In genomic region chr7:140942811-140943210, GRCm38 (mm10) we compare ENCODE assay signal across 13 mouse cellular contexts. TPM values are rescaled to one million over a fixed set of nuclear protein-coding genes. Genes with fewer than 3 reads are reported as not detected.
DNase-seq lines count a peak whose midpoint lies in the region; ATAC-seq and TF ChIP-seq lines count a peak whose summit lies in the region.
"Had no signal": no experiment of that assay in that cellular context is flagged by ENCODE, and none has a peak within 500 bp of the region (broad histone marks: within the 10 kb centered on the region; RNA-seq: fewer than 3 reads in every experiment).

No protein-coding gene starts in this region.

- peaks cover 51% of the 10 kb centered on the region for H3K4me1 ChIP-seq in heart, embryonic 13.5 days
- peaks cover 33% of the 10 kb centered on the region for H3K4me1 ChIP-seq in heart, embryonic 12.5 days (replicated peaks)
- peaks cover 32% of the 10 kb centered on the region for H3K4me1 ChIP-seq in midbrain, embryonic 10.5 days
- no peaks in the 10 kb centered on the region; the same call in 1 of the 2 replicates for H3K4me1 ChIP-seq in midbrain, postnatal 0 days (ENCODE audit: insufficient read depth, low read length)
- H3K4me1 ChIP-seq in limb, embryonic 12.5 days (replicated peaks) = peaks cover 37% of the 10 kb centered on the region
- H3K4me1 ChIP-seq in stomach, embryonic 16.5 days (ENCODE audit: control insufficient read depth, insufficient read depth, low read length) = peaks cover 26% of the 10 kb centered on the region

- 0 out of 2 replicates have a peak, but pooled peaks cover 8% of the 10 kb centered on the region for H3K27me3 ChIP-seq in heart, embryonic 13.5 days (replicated peaks)
- H3K27me3 ChIP-seq in heart, embryonic 12.5 days (replicated peaks) = no peaks in the 10 kb centered on the region
- H3K27me3 ChIP-seq in midbrain, embryonic 10.5 days (ENCODE audit: low read depth, poor library complexity, severe bottlenecking) = 0 out of 2 replicates have a peak, but pooled peaks cover 13% of the 10 kb centered on the region
- H3K27me3 ChIP-seq in midbrain, postnatal 0 days (ENCODE audit: insufficient read depth, low read length) = no peaks in the 10 kb centered on the region
- H3K27me3 ChIP-seq in limb, embryonic 12.5 days = no peaks in the 10 kb centered on the region
- H3K27me3 ChIP-seq in stomach, embryonic 16.5 days (ENCODE audit: control insufficient read depth, insufficient read depth, low read length) = no peaks in the 10 kb centered on the region
- H3K27me3 ChIP-seq: hindbrain, embryonic 13.5 days; midbrain, embryonic 15.5 days had no signal

- no peak for ATAC-seq in heart, embryonic 13.5 days (ENCODE audit: extremely low read depth, insufficient number of reproducible peaks, low FRiP score, low TSS enrichment)
- no peak for ATAC-seq in heart, embryonic 12.5 days (ENCODE audit: insufficient number of reproducible peaks, low FRiP score)
- ATAC-seq in midbrain, postnatal 0 days (ENCODE audit: low FRiP score) = no peak
- ATAC-seq in limb, embryonic 12.5 days (ENCODE audit: insufficient number of reproducible peaks, insufficient read depth, low FRiP score, low TSS enrichment, low read depth) = no peak
- ATAC-seq in stomach, embryonic 16.5 days (ENCODE audit: insufficient read depth, low FRiP score) = no peak
- ATAC-seq in CD4-positive, CD25-positive, alpha-beta regulatory T cell, adult 4 months = no peak
- ATAC-seq: midbrain, embryonic 15.5 days had no signal

- peaks cover 31% of the 10 kb centered on the region for H3K36me3 ChIP-seq in heart, embryonic 13.5 days
- peaks cover 20% of the 10 kb centered on the region for H3K36me3 ChIP-seq in heart, embryonic 12.5 days
- peaks cover 29% of the 10 kb centered on the region for H3K36me3 ChIP-seq in midbrain, embryonic 10.5 days
- no peaks in the 10 kb centered on the region for H3K36me3 ChIP-seq in midbrain, postnatal 0 days (ENCODE audit: insufficient read depth, low read length)
- H3K36me3 ChIP-seq in limb, embryonic 12.5 days = peaks cover 37% of the 10 kb centered on the region
- 0 out of 2 replicates have a peak, but pooled peaks cover 4% of the 10 kb centered on the region for H3K36me3 ChIP-seq in stomach, embryonic 16.5 days (ENCODE audit: control insufficient read depth, insufficient read depth, low read length)
- H3K36me3 ChIP-seq: hindbrain, embryonic 13.5 days; midbrain, embryonic 15.5 days had no signal

- peak overlapping the region; percentile 77; the same call in 1 of the 2 replicates for H3K4me2 ChIP-seq in heart, embryonic 13.5 days
- H3K4me2 ChIP-seq in heart, embryonic 12.5 days = no peak overlapping the region
- no peak overlapping the region for H3K4me2 ChIP-seq in midbrain, postnatal 0 days (ENCODE audit: low read depth, low read length, poor library complexity, severe bottlenecking)
- H3K4me2 ChIP-seq in limb, embryonic 12.5 days = no peak overlapping the region
- peak overlapping the region; percentile 65 for H3K4me2 ChIP-seq in stomach, embryonic 16.5 days (ENCODE audit: low read depth, low read length)

- peak overlapping the region; percentile 66; the same call in 1 of the 2 replicates for H3K4me3 ChIP-seq in heart, embryonic 13.5 days
- H3K4me3 ChIP-seq in heart, embryonic 12.5 days = no peak overlapping the region
- 0 out of 2 replicates have a peak overlapping the region, but pooled peaks have one; percentile 4 for H3K4me3 ChIP-seq in midbrain, embryonic 10.5 days
- H3K4me3 ChIP-seq in midbrain, postnatal 0 days (ENCODE audit: low read depth, low read length) = no peak overlapping the region
- H3K4me3 ChIP-seq in limb, embryonic 12.5 days (replicated peaks) = no peak overlapping the region
- H3K4me3 ChIP-seq in stomach, embryonic 16.5 days (replicated peaks; ENCODE audit: low read length) = no peak overlapping the region

- no peak for DNase-seq in midbrain, embryonic 10.5 days (ENCODE audit: low spot score)
- no peak for DNase-seq in midbrain, postnatal 0 days (ENCODE audit: low spot score)
- no peak for DNase-seq in layer of hippocampus, postnatal 10 days (ENCODE audit: low spot score in 2 of 2)
- DNase-seq: cerebellum, adult 9-11 months had no signal

- TF ChIP-seq CTCF in midbrain, postnatal 0 days (IDR thresholded peaks at IDR 0.05) = no peak

- peak overlapping the region; percentile 91; the same call in 1 of the 2 replicates for H3K27ac ChIP-seq in heart, embryonic 13.5 days (replicated peaks)
- H3K27ac ChIP-seq in heart, embryonic 12.5 days (ENCODE audit: poor library complexity, severe bottlenecking) = no peak overlapping the region
- H3K27ac ChIP-seq in midbrain, embryonic 10.5 days (replicated peaks) = peak overlapping the region; percentile 9; the same call in 1 of the 2 replicates
- no peak overlapping the region for H3K27ac ChIP-seq in midbrain, postnatal 0 days (ENCODE audit: low read depth, low read length)
- peak overlapping the region; percentile 53; the same call in 1 of the 2 replicates for H3K27ac ChIP-seq in limb, embryonic 12.5 days
- H3K27ac ChIP-seq in stomach, embryonic 16.5 days (ENCODE audit: low read length) = peak overlapping the region; percentile 97
- H3K27ac ChIP-seq: hindbrain, embryonic 13.5 days; midbrain, embryonic 15.5 days had no signal

- WGBS in heart, embryonic 13.5 days = 84% methylated on average over 10 of the region's 10 CpGs
- WGBS in heart, embryonic 12.5 days = 88% methylated on average over 10 of the region's 10 CpGs
- WGBS in midbrain, embryonic 10.5 days = 89% methylated on average over 10 of the region's 10 CpGs
- 94% methylated on average over 10 of the region's 10 CpGs for WGBS in midbrain, postnatal 0 days
- 87% methylated on average over 10 of the region's 10 CpGs for WGBS in limb, embryonic 12.5 days
- WGBS in stomach, embryonic 16.5 days = 80% methylated on average over 10 of the region's 10 CpGs

- H3K9me3 ChIP-seq in heart, embryonic 13.5 days = no peaks in the 10 kb centered on the region
- no peaks in the 10 kb centered on the region for H3K9me3 ChIP-seq in heart, embryonic 12.5 days (replicated peaks)
- H3K9me3 ChIP-seq in midbrain, embryonic 10.5 days (replicated peaks) = no peaks in the 10 kb centered on the region
- no peaks in the 10 kb centered on the region for H3K9me3 ChIP-seq in midbrain, postnatal 0 days (ENCODE audit: low read length)
- no peaks in the 10 kb centered on the region for H3K9me3 ChIP-seq in limb, embryonic 12.5 days
- H3K9me3 ChIP-seq in stomach, embryonic 16.5 days (replicated peaks; ENCODE audit: control insufficient read depth, low read length) = no peaks in the 10 kb centered on the region
- H3K9me3 ChIP-seq: hindbrain, embryonic 13.5 days; midbrain, embryonic 15.5 days had no signal

- H3K9ac ChIP-seq in heart, embryonic 13.5 days = 0 out of 2 replicates have a peak overlapping the region, but pooled peaks have one; percentile 58
- H3K9ac ChIP-seq in heart, embryonic 12.5 days = no peak overlapping the region
- H3K9ac ChIP-seq in midbrain, postnatal 0 days (replicated peaks; ENCODE audit: low read length, poor library complexity, severe bottlenecking) = no peak overlapping the region
- H3K9ac ChIP-seq in limb, embryonic 12.5 days (replicated peaks) = no peak overlapping the region
- peak overlapping the region; percentile 86 for H3K9ac ChIP-seq in stomach, embryonic 16.5 days (ENCODE audit: low read length)
- H3K9ac ChIP-seq: midbrain, embryonic 15.5 days had no signal

RNA-seq across cellular contexts. Expression of gene Pgghg, which starts 1.6 kb away (rescaled TPM):
- 13.1 and 13.8 TPM in 2 replicates for polyA plus RNA-seq in heart, embryonic 13.5 days (2015; fragmentation: Nextera tagmentation; extraction: Ambion mirVana)
- 13.7 and 13.9 TPM in 2 replicates for polyA plus RNA-seq in heart, embryonic 12.5 days (2016; fragmentation: Nextera tagmentation; extraction: Ambion mirVana)
- 15.4 and 17.1 TPM in 2 replicates for polyA plus RNA-seq in midbrain, embryonic 10.5 days (2016; fragmentation: Nextera tagmentation; extraction: Ambion mirVana)
- total RNA-seq in midbrain, postnatal 0 days (2014; rRNA removed) = 7.8 and 10.5 TPM in 2 replicates
- 4.3 and 4.4 TPM in 2 replicates for polyA plus RNA-seq in midbrain, postnatal 0 days (2015; fragmentation: Nextera tagmentation; extraction: Ambion mirVana)
- 18.9 and 21.5 TPM in 2 replicates for polyA plus RNA-seq in limb, embryonic 12.5 days (2016; fragmentation: Nextera tagmentation; extraction: Ambion mirVana)
- 25.6 and 27.3 TPM in 2 replicates for polyA plus RNA-seq in stomach, embryonic 16.5 days (2015; fragmentation: Nextera tagmentation; extraction: Ambion mirVana)
- polyA plus RNA-seq in CD4-positive, CD25-positive, alpha-beta regulatory T cell, adult 4 months (2017; shearing (Covaris generic)) = 10 to 100 TPM; 15.1 to 30.9 TPM
- 1 to 10 TPM; 4.2 to 5.0 TPM for total RNA-seq in layer of hippocampus, postnatal 10 days (2021)

RNA-seq across cellular contexts. Expression of gene Ifitm5, which starts 7.3 kb away (rescaled TPM):
- polyA plus RNA-seq in heart, embryonic 13.5 days (2015; fragmentation: Nextera tagmentation; extraction: Ambion mirVana) = 1.2 TPM in 2 replicates
- 1.8 and 2.0 TPM in 2 replicates for polyA plus RNA-seq in heart, embryonic 12.5 days (2016; fragmentation: Nextera tagmentation; extraction: Ambion mirVana)
- 1.2 and 1.3 TPM in 2 replicates for polyA plus RNA-seq in midbrain, embryonic 10.5 days (2016; fragmentation: Nextera tagmentation; extraction: Ambion mirVana)
- 0.99 TPM in 1 of 2 replicates, not detected in the other for total RNA-seq in midbrain, postnatal 0 days (2014; rRNA removed)
- 0.63 TPM in 1 of 2 replicates, not detected in the other for polyA plus RNA-seq in midbrain, postnatal 0 days (2015; fragmentation: Nextera tagmentation; extraction: Ambion mirVana)
- 5.6 and 6.1 TPM in 2 replicates for polyA plus RNA-seq in limb, embryonic 12.5 days (2016; fragmentation: Nextera tagmentation; extraction: Ambion mirVana)
- polyA plus RNA-seq in stomach, embryonic 16.5 days (2015; fragmentation: Nextera tagmentation; extraction: Ambion mirVana) = 3.8 and 4.4 TPM in 2 replicates
- polyA plus RNA-seq in CD4-positive, CD25-positive, alpha-beta regulatory T cell, adult 4 months (2017; shearing (Covaris generic)) = not detected
- total RNA-seq in layer of hippocampus, postnatal 10 days (2021) = not detected
- total RNA-seq: left cerebral cortex, postnatal 14 days had no signal

RNA-seq across cellular contexts. Expression of gene Gm45717, which starts 12.9 kb away (rescaled TPM):
- not detected in 2 replicates for polyA plus RNA-seq in heart, embryonic 13.5 days (2015; fragmentation: Nextera tagmentation; extraction: Ambion mirVana)
- not detected in 2 replicates for polyA plus RNA-seq in heart, embryonic 12.5 days (2016; fragmentation: Nextera tagmentation; extraction: Ambion mirVana)
- 0.42 TPM in 1 of 2 replicates, not detected in the other for polyA plus RNA-seq in midbrain, embryonic 10.5 days (2016; fragmentation: Nextera tagmentation; extraction: Ambion mirVana)
- not detected in 2 replicates for total RNA-seq in midbrain, postnatal 0 days (2014; rRNA removed)
- 0.81 TPM in 1 of 2 replicates, not detected in the other for polyA plus RNA-seq in midbrain, postnatal 0 days (2015; fragmentation: Nextera tagmentation; extraction: Ambion mirVana)
- polyA plus RNA-seq in limb, embryonic 12.5 days (2016; fragmentation: Nextera tagmentation; extraction: Ambion mirVana) = not detected in 2 replicates
- polyA plus RNA-seq in stomach, embryonic 16.5 days (2015; fragmentation: Nextera tagmentation; extraction: Ambion mirVana) = not detected in 2 replicates
- under 1 TPM in 1 of 2 experiments, not detected in 1; 0.82 TPM for polyA plus RNA-seq in CD4-positive, CD25-positive, alpha-beta regulatory T cell, adult 4 months (2017; shearing (Covaris generic))
- not detected for total RNA-seq in layer of hippocampus, postnatal 10 days (2021)
- total RNA-seq: adrenal gland, postnatal 36 days; left cerebral cortex, postnatal 14 days had no signal
- polyA plus RNA-seq: hindbrain, embryonic 13.5 days; midbrain, embryonic 15.5 days had no signal

RNA-seq across cellular contexts. Expression of gene Ifitm2, which starts 13.0 kb away (rescaled TPM):
- 505 and 535 TPM in 2 replicates for polyA plus RNA-seq in heart, embryonic 13.5 days (2015; fragmentation: Nextera tagmentation; extraction: Ambion mirVana)
- polyA plus RNA-seq in heart, embryonic 12.5 days (2016; fragmentation: Nextera tagmentation; extraction: Ambion mirVana) = 442 and 446 TPM in 2 replicates
- 305 and 352 TPM in 2 replicates for polyA plus RNA-seq in midbrain, embryonic 10.5 days (2016; fragmentation: Nextera tagmentation; extraction: Ambion mirVana)
- 66.6 and 79.1 TPM in 2 replicates for total RNA-seq in midbrain, postnatal 0 days (2014; rRNA removed)
- 200 and 218 TPM in 2 replicates for polyA plus RNA-seq in midbrain, postnatal 0 days (2015; fragmentation: Nextera tagmentation; extraction: Ambion mirVana)
- polyA plus RNA-seq in limb, embryonic 12.5 days (2016; fragmentation: Nextera tagmentation; extraction: Ambion mirVana) = 941 and 1,046 TPM in 2 replicates
- polyA plus RNA-seq in stomach, embryonic 16.5 days (2015; fragmentation: Nextera tagmentation; extraction: Ambion mirVana) = 1,006 and 1,276 TPM in 2 replicates
- 10 to 100 TPM; 39.6 to 46.5 TPM for polyA plus RNA-seq in CD4-positive, CD25-positive, alpha-beta regulatory T cell, adult 4 months (2017; shearing (Covaris generic))
- total RNA-seq in layer of hippocampus, postnatal 10 days (2021) = 10 to 100 TPM; 20.3 to 27.0 TPM

RNA-seq across cellular contexts. Expression of gene Nlrp6, which starts 22.1 kb away (rescaled TPM):
- polyA plus RNA-seq in heart, embryonic 13.5 days (2015; fragmentation: Nextera tagmentation; extraction: Ambion mirVana) = 0.05 and 0.20 TPM in 2 replicates
- 0.23 TPM in 1 of 2 replicates, not detected in the other for polyA plus RNA-seq in heart, embryonic 12.5 days (2016; fragmentation: Nextera tagmentation; extraction: Ambion mirVana)
- polyA plus RNA-seq in midbrain, embryonic 10.5 days (2016; fragmentation: Nextera tagmentation; extraction: Ambion mirVana) = 0.05 and 0.07 TPM in 2 replicates
- total RNA-seq in midbrain, postnatal 0 days (2014; rRNA removed) = 0.24 and 0.82 TPM in 2 replicates
- 0.90 and 0.99 TPM in 2 replicates for polyA plus RNA-seq in midbrain, postnatal 0 days (2015; fragmentation: Nextera tagmentation; extraction: Ambion mirVana)
- not detected in 2 replicates for polyA plus RNA-seq in limb, embryonic 12.5 days (2016; fragmentation: Nextera tagmentation; extraction: Ambion mirVana)
- polyA plus RNA-seq in stomach, embryonic 16.5 days (2015; fragmentation: Nextera tagmentation; extraction: Ambion mirVana) = 9.9 and 10.0 TPM in 2 replicates
- not detected for polyA plus RNA-seq in CD4-positive, CD25-positive, alpha-beta regulatory T cell, adult 4 months (2017; shearing (Covaris generic))
- total RNA-seq in layer of hippocampus, postnatal 10 days (2021) = under 1 TPM; 0.27 to 0.53 TPM

Comparison
In these comparisons a context has a peak if more than half of its experiments do, and no peak if none do; other contexts are left out.
1. H3K27ac ChIP-seq: peak in heart, embryonic 13.5 days (single experiment), midbrain, embryonic 10.5 days (single experiment), limb, embryonic 12.5 days (single experiment) and stomach, embryonic 16.5 days (single experiment); none in heart, embryonic 12.5 days (single experiment) and midbrain, postnatal 0 days (single experiment).
2. H3K4me2 ChIP-seq: peak in heart, embryonic 13.5 days (single experiment) and stomach, embryonic 16.5 days (single experiment); none in heart, embryonic 12.5 days (single experiment), midbrain, postnatal 0 days (single experiment) and limb, embryonic 12.5 days (single experiment).
3. H3K4me3 ChIP-seq: peak in heart, embryonic 13.5 days (single experiment) and midbrain, embryonic 10.5 days (single experiment); none in heart, embryonic 12.5 days (single experiment), midbrain, postnatal 0 days (single experiment), limb, embryonic 12.5 days (single experiment) and stomach, embryonic 16.5 days (single experiment).
4. H3K9ac ChIP-seq: peak in heart, embryonic 13.5 days (single experiment) and stomach, embryonic 16.5 days (single experiment); none in heart, embryonic 12.5 days (single experiment), midbrain, postnatal 0 days (single experiment) and limb, embryonic 12.5 days (single experiment).